Mouse (Mus musculus) cerebellum, postnatal 25 days (tissue): ENCODE measurements at regions not wholly inside any gene's neighbourhood (a gene's known extent, or its start where the extent isn't known, plus 50 kb on each side); places are given as distances from the start of the nearest gene placed in this dataset.

ENCODE experiments used
- DNase-seq, 2 experiments: peaks; one replicate each; pipeline ENCODE4 v3.0.0; 2021; ENCODE audit warnings: mixed read lengths in 2 of 2

GRCm38 (mm10) chrX:19168983-19169382 lies 312.1 kb downstream of the Tex13c3 start:
- DNase-seq, result no peak

GRCm38 (mm10) chrX:19168546-19168945 lies 312.6 kb downstream of the Tex13c3 start:
- no peak for DNase-seq

- peak; percentile 8 to 34 for DNase-seq
These were observed 313.0 kb downstream of the Tex13c3 start for GRCm38 (mm10) chrX:19168111-19168510.

- peak; percentile 8 to 25 for DNase-seq
These were observed 313.8 kb downstream of the Tex13c3 start for GRCm38 (mm10) chrX:19167121-19167853.

GRCm38 (mm10) chrX:19165891-19166644 lies 315.1 kb downstream of the Tex13c3 start:
- DNase-seq, result no peak

GRCm38 (mm10) chrX:19164151-19164550 lies 317.0 kb downstream of the Tex13c3 start:
- DNase-seq, result no peak

GRCm38 (mm10) chrX:19162958-19163357 lies 318.2 kb downstream of the Tex13c3 start:
- DNase-seq, result no peak

GRCm38 (mm10) chrX:19162351-19162750 lies 318.8 kb downstream of the Tex13c3 start:
- DNase-seq, result no peak

- no peak for DNase-seq
These were observed 320.7 kb downstream of the Tex13c3 start for GRCm38 (mm10) chrX:19160275-19160930.

- DNase-seq, result no peak
These were observed 323.5 kb downstream of the Tex13c3 start for GRCm38 (mm10) chrX:19157464-19158203.

GRCm38 (mm10) chrX:19153619-19154018 lies 327.5 kb downstream of the Tex13c3 start:
- DNase-seq, result no peak

GRCm38 (mm10) chrX:19152170-19152861 lies 328.8 kb downstream of the Tex13c3 start:
- DNase-seq, result no peak

- no peak for DNase-seq
These were observed 330.5 kb downstream of the Tex13c3 start for GRCm38 (mm10) chrX:19150606-19151005.

- no peak for DNase-seq
These were observed 332.4 kb downstream of the Tex13c3 start for GRCm38 (mm10) chrX:19148672-19149071.

GRCm38 (mm10) chrX:19148251-19148650 lies 332.9 kb downstream of the Tex13c3 start:
- DNase-seq, result no peak

GRCm38 (mm10) chrX:19112753-19113152 lies 368.4 kb downstream of the Tex13c3 start:
- DNase-seq, result no peak

GRCm38 (mm10) chrX:19102911-19103310 lies 378.2 kb downstream of the Tex13c3 start:
- DNase-seq, result no peak

- DNase-seq, result no peak
These were observed 385.2 kb downstream of the Tex13c3 start for GRCm38 (mm10) chrX:19095960-19096359.

GRCm38 (mm10) chrX:19084435-19084834 lies 396.7 kb downstream of the Tex13c3 start:
- DNase-seq, result no peak

GRCm38 (mm10) chrX:19080021-19080420 lies 401.1 kb downstream of the Tex13c3 start:
- no peak for DNase-seq
